Mouse (Mus musculus) thymus, postnatal 10 days (tissue): ENCODE measurements around the gene Rbm31y.
"Not testable (repeated sequence)": the region's sequence is repeated elsewhere in the genome, so short reads cannot be mapped to it uniquely, and the experiment has no call there.

ENCODE experiments used
- DNase-seq, 2 experiments: peaks; one replicate each; pipeline ENCODE4 v3.0.0; 2021; ENCODE audit warnings: low spot score in 2 of 2

Gene Rbm31y

GRCm38 (mm10) chrY:17400461-17400860, at the start of gene Rbm31y:
TSS of gene Rbm31y (plus strand) at chrY:17400761.
- DNase-seq = not testable (repeated sequence)
